ENCODE assay signal across 24 mouse cellular contexts in genomic region chr13:111668016-111668415, GRCm38 (mm10).
"Had no signal": no experiment of that assay in that cellular context is flagged by ENCODE, and none has a peak within 500 bp of the region (broad histone marks: within the 10 kb centered on the region; RNA-seq: fewer than 3 reads in every experiment).

No protein-coding gene starts in this region.

- H3K4me3 ChIP-seq: gastrocnemius, adult 2 months; heart, adult 2 months; heart, embryonic 12.5 days; hindbrain, embryonic 10.5 days; hindbrain, embryonic 12.5 days; intestine, embryonic 15.5 days; layer of hippocampus, adult 2 months; limb, embryonic 13.5 days; limb, embryonic 15.5 days; liver, embryonic 12.5 days had no signal

- H3K4me1 ChIP-seq: heart, embryonic 12.5 days; hindbrain, embryonic 10.5 days; hindbrain, embryonic 12.5 days; intestine, embryonic 15.5 days; limb, embryonic 13.5 days; limb, embryonic 15.5 days had no signal

- H3K27ac ChIP-seq: gastrocnemius, adult 2 months; heart, adult 2 months; hindbrain, embryonic 10.5 days; hindbrain, embryonic 12.5 days; hindbrain, embryonic 14.5 days; intestine, embryonic 15.5 days; layer of hippocampus, adult 2 months; limb, embryonic 13.5 days; limb, embryonic 15.5 days; liver, embryonic 12.5 days had no signal

- H3K36me3 ChIP-seq: heart, embryonic 12.5 days; hindbrain, embryonic 10.5 days; hindbrain, embryonic 12.5 days; intestine, embryonic 15.5 days; limb, embryonic 13.5 days; limb, embryonic 15.5 days; liver, embryonic 12.5 days had no signal

- H3K9me3 ChIP-seq: heart, embryonic 12.5 days; hindbrain, embryonic 10.5 days; hindbrain, embryonic 12.5 days; intestine, embryonic 15.5 days; limb, embryonic 13.5 days; limb, embryonic 15.5 days; liver, embryonic 12.5 days had no signal

- ATAC-seq: hindbrain, embryonic 16.5 days; inflammation-experienced regulatory T-cells, adult 6 months; intestine, embryonic 15.5 days; intestine, postnatal 0 days; liver, embryonic 12.5 days had no signal

- H3K27me3 ChIP-seq: heart, embryonic 12.5 days; hindbrain, embryonic 12.5 days; intestine, embryonic 15.5 days; limb, embryonic 13.5 days; limb, embryonic 15.5 days; liver, embryonic 12.5 days had no signal

- H3K9ac ChIP-seq: heart, embryonic 12.5 days; hindbrain, embryonic 12.5 days; hindbrain, embryonic 14.5 days; intestine, embryonic 15.5 days; limb, embryonic 13.5 days; limb, embryonic 15.5 days; liver, embryonic 12.5 days had no signal

- DNase-seq: gastrocnemius, adult 2 months; gastrocnemius, postnatal 10 days; gastrocnemius, postnatal 25 days; heart, adult 2 months; heart, postnatal 10 days; heart, postnatal 4 days; kidney, adult 18-20 months; kidney, adult 8-10 months; kidney, postnatal 10 days; kidney, postnatal 25 days; kidney, postnatal 4 days; left cerebral cortex, postnatal 4 days had no signal

- H3K4me2 ChIP-seq: heart, embryonic 12.5 days; hindbrain, embryonic 12.5 days; hindbrain, embryonic 14.5 days; intestine, embryonic 15.5 days; limb, embryonic 13.5 days; limb, embryonic 15.5 days; liver, embryonic 12.5 days had no signal
